8 mouse cellular contexts compared by ENCODE assay signal in genomic region chr4:148040933-148041610, GRCm38 (mm10). TPM values are rescaled to one million over a fixed set of nuclear protein-coding genes. Genes with fewer than 3 reads are reported as not detected.
DNase-seq lines count a peak whose midpoint lies in the region; ATAC-seq lines count a peak whose summit lies in the region.

No protein-coding gene starts in this region.

- peak overlapping the region; percentile 80 for H3K27ac ChIP-seq in neural tube, embryonic 15.5 days (replicated peaks)

- peak overlapping the region; percentile 50 for H3K9ac ChIP-seq in neural tube, embryonic 15.5 days (replicated peaks)

- peak; percentile 8; the same call in 1 of the 2 replicates for ATAC-seq in neural tube, embryonic 15.5 days (ENCODE audit: low FRiP score)

- peaks cover 58% of the 10 kb centered on the region for H3K4me1 ChIP-seq in neural tube, embryonic 15.5 days

- H3K4me3 ChIP-seq in neural tube, embryonic 15.5 days (replicated peaks): peak overlapping the region; percentile 46

- peak overlapping the region; percentile 86 for H3K4me2 ChIP-seq in neural tube, embryonic 15.5 days

- DNase-seq in B cell, adult 2 months: peak; percentile 14 to 24
- peak; percentile 66 for DNase-seq in adipocyte (ENCODE audit: low spot score)
- peak; percentile 89 for DNase-seq in embryo, embryonic 11 days
- peak; percentile 99 for DNase-seq in heart, adult 11 months
- peak; percentile 80 for DNase-seq in kidney, adult 11 months
- peak; percentile 87 to 90 for DNase-seq in lung, adult 18-20 months
- peak; percentile 32 to 72 for DNase-seq in urinary bladder, postnatal 36 days (ENCODE audit: low spot score in 2 of 2)

- H3K9me3 ChIP-seq in neural tube, embryonic 15.5 days (replicated peaks): no peaks in the 10 kb centered on the region

- under 1% methylated on average over 19 of the region's 19 CpGs for WGBS in neural tube, embryonic 15.5 days

- no peaks in the 10 kb centered on the region for H3K27me3 ChIP-seq in neural tube, embryonic 15.5 days (replicated peaks)

- H3K36me3 ChIP-seq in neural tube, embryonic 15.5 days: peaks cover 19% of the 10 kb centered on the region

RNA-seq across cellular contexts. Expression of gene Mthfr, which starts 2.2 kb away (rescaled TPM):
- 16.5 and 17.3 TPM in 2 replicates for polyA plus RNA-seq in neural tube, embryonic 15.5 days (2015; fragmentation: Nextera tagmentation; extraction: Ambion mirVana)

RNA-seq across cellular contexts. Expression of gene Clcn6, which starts 2.5 kb away (rescaled TPM):
- 28.0 and 29.0 TPM in 2 replicates for polyA plus RNA-seq in neural tube, embryonic 15.5 days (2015; fragmentation: Nextera tagmentation; extraction: Ambion mirVana)

RNA-seq across cellular contexts. Expression of gene Nppa, which starts 40.5 kb away (rescaled TPM):
- 1.6 and 1.7 TPM in 2 replicates for polyA plus RNA-seq in neural tube, embryonic 15.5 days (2015; fragmentation: Nextera tagmentation; extraction: Ambion mirVana)

RNA-seq across cellular contexts. Expression of gene Agtrap, which starts 46.8 kb away (rescaled TPM):
- polyA plus RNA-seq in neural tube, embryonic 15.5 days (2015; fragmentation: Nextera tagmentation; extraction: Ambion mirVana): 5.2 and 10.4 TPM in 2 replicates

RNA-seq across cellular contexts. Expression of gene Nppb, which starts 55.5 kb away (rescaled TPM):
- 0.33 TPM in 1 of 2 replicates, not detected in the other for polyA plus RNA-seq in neural tube, embryonic 15.5 days (2015; fragmentation: Nextera tagmentation; extraction: Ambion mirVana)

Comparison
In these comparisons a context has a peak if more than half of its experiments do, and no peak if none do; other contexts are left out.
1. Peak in every context shown above with its lines: DNase-seq, ATAC-seq, H3K4me3 ChIP-seq and H3K27ac ChIP-seq.
2. DNase-seq: peak in every context shown above with its lines; median percentile 99 in heart, adult 11 months; 89 in embryo, embryonic 11 days; 88 in lung, adult 18-20 months; 80 in kidney, adult 11 months; 66 in adipocyte; 52 in urinary bladder, postnatal 36 days; 19 in B cell, adult 2 months.